Mouse (Mus musculus) gastrocnemius, postnatal 36 days (tissue): Measurements from ENCODE around the gene Mc1r. TPM values are rescaled to one million over a fixed set of nuclear protein-coding genes. Genes with fewer than 3 reads are reported as not detected.

Source experiments
- DNase-seq, 2 experiments: peaks; one replicate each; pipeline ENCODE4 v3.0.0; 2022
- intact Hi-C: fragments of 180-260 bp; cut with DNase I; formaldehyde crosslinking; loops from one replicate; pipeline ENCODE4 v1.15.1; 2025
- long read RNA-seq, 2 experiments: library from polyadenylated mRNA; stranded (forward); transcript quantifications; one replicate each; pipeline ENCODE4 v2.0.0; 2021
- total RNA-seq, 2 experiments: library from RNA; stranded (reverse); gene quantifications; 2 replicates each; pipeline ENCODE4 v1.2.3; 2021

The Mc1r gene
- not detected for total RNA-seq
- long read RNA-seq, experiment 1, result 0 reads
- long read RNA-seq, experiment 2, result 0 reads

GRCm38 (mm10) chr8:123406786-123407185 is at the start of gene Mc1r:
TSS of gene Mc1r (plus strand) at chr8:123407107.
- DNase-seq, result peak; percentile 40 to 43
- intact Hi-C loops, result loop anchor here (10.0 kb wide), 1 partner anchor 82 kb away; no protein-coding TSS in a partner anchor

- intact Hi-C loops, result loop anchor here (2.0 kb wide), 1 partner anchor 38 kb away; no protein-coding TSS in a partner anchor
- peak; percentile 49 to 68 for DNase-seq
Observed at GRCm38 (mm10) chr8:123361082-123361739, 45.7 kb upstream of the Mc1r start.

- intact Hi-C loops, result no loop called here
Observed at GRCm38 (mm10) chr8:123373403-123374238, 33.3 kb upstream of the Mc1r start, which contains the start of gene Tcf25. TSS of gene Tcf25 (plus strand) at chr8:123373753.

GRCm38 (mm10) chr8:123374239-123374578 is 32.7 kb upstream of the Mc1r start:
- peak; percentile 92 for DNase-seq
- intact Hi-C loops, result no loop called here

More at GRCm38 (mm10) chr8:123373403-123374238, 33.3 kb upstream of the Mc1r start, which contains the start of gene Tcf25:
- DNase-seq, result peak; percentile 91 to 94

GRCm38 (mm10) chr8:123375701-123376100 is 31.2 kb upstream of the Mc1r start:
- intact Hi-C loops, result no loop called here
- DNase-seq, result no peak

GRCm38 (mm10) chr8:123376106-123376505 is 30.8 kb upstream of the Mc1r start:
- intact Hi-C loops, result no loop called here
- no peak for DNase-seq

GRCm38 (mm10) chr8:123381711-123382110 is 25.2 kb upstream of the Mc1r start:
- intact Hi-C loops, result no loop called here
- no peak for DNase-seq

- DNase-seq, result no peak
- intact Hi-C loops, result no loop called here
Observed at GRCm38 (mm10) chr8:123382516-123382915, 24.4 kb upstream of the Mc1r start.

- intact Hi-C loops, result no loop called here
Observed at GRCm38 (mm10) chr8:123384883-123385540, 21.9 kb upstream of the Mc1r start.

GRCm38 (mm10) chr8:123387041-123387440 is 19.9 kb upstream of the Mc1r start:
- no peak for DNase-seq
- intact Hi-C loops, result no loop called here

More at GRCm38 (mm10) chr8:123384883-123385540, 21.9 kb upstream of the Mc1r start:
- DNase-seq, result no peak

GRCm38 (mm10) chr8:123387801-123388200 is 19.1 kb upstream of the Mc1r start:
- no peak for DNase-seq
- intact Hi-C loops, result no loop called here

- DNase-seq, result no peak
- intact Hi-C loops, result no loop called here
Observed at GRCm38 (mm10) chr8:123389026-123389425, 17.9 kb upstream of the Mc1r start.

- no peak for DNase-seq
- intact Hi-C loops, result no loop called here
Observed at GRCm38 (mm10) chr8:123398308-123398707, 8.6 kb upstream of the Mc1r start.

- intact Hi-C loops, result loop anchor here (10.0 kb wide), 1 partner anchor 77 kb away; no protein-coding TSS in a partner anchor
- no peak for DNase-seq
Observed at GRCm38 (mm10) chr8:123401936-123402335, 5.0 kb upstream of the Mc1r start.

- intact Hi-C loops, result loop anchor here (10.0 kb wide), 1 partner anchor 78 kb away; no protein-coding TSS in a partner anchor
- no peak for DNase-seq
Observed at GRCm38 (mm10) chr8:123402730-123403326, 4.1 kb upstream of the Mc1r start.

- intact Hi-C loops, result loop anchor here (10.0 kb wide), 1 partner anchor 80 kb away; no protein-coding TSS in a partner anchor
- DNase-seq, result no peak
Observed at GRCm38 (mm10) chr8:123404521-123404920, 2.4 kb upstream of the Mc1r start.

- intact Hi-C loops, result loop anchor here (10.0 kb wide), 1 partner anchor 83 kb away; no protein-coding TSS in a partner anchor
Observed at GRCm38 (mm10) chr8:123407612-123408011, 705 bp downstream of the Mc1r start.

GRCm38 (mm10) chr8:123408586-123409544 is 2.0 kb downstream of the Mc1r start:
- DNase-seq, result no peak
- intact Hi-C loops, result loop anchor here (10.0 kb wide), 1 partner anchor 84 kb away; no protein-coding TSS in a partner anchor

More at GRCm38 (mm10) chr8:123407612-123408011, 705 bp downstream of the Mc1r start:
- DNase-seq, result no peak

- DNase-seq, result peak in 1 of 2 experiments; percentile 33
- intact Hi-C loops, result no loop called here
Observed at GRCm38 (mm10) chr8:123410049-123410587, 3.2 kb downstream of the Mc1r start.
